In genomic region chr10:86359699-86360098, GRCm38 (mm10) we compare ENCODE assay signal across 9 mouse cellular contexts. TPM values are rescaled to one million over a fixed set of nuclear protein-coding genes. Genes with fewer than 3 reads are reported as not detected.
DNase-seq lines count a peak whose midpoint lies in the region; ATAC-seq lines count a peak whose summit lies in the region.
"Had no signal": no experiment of that assay in that cellular context is flagged by ENCODE, and none has a peak within 500 bp of the region (broad histone marks: within the 10 kb centered on the region; RNA-seq: fewer than 3 reads in every experiment).

No protein-coding gene starts in this region.

- DNase-seq in forebrain, embryonic 11.5 days (ENCODE audit: low spot score) = no peak
- DNase-seq in layer of hippocampus, adult 8-10 months (ENCODE audit: low spot score in 2 of 2) = peak; percentile 41 to 42
- DNase-seq in layer of hippocampus, postnatal 25 days (ENCODE audit: extremely low spot score in 1 of 2, low spot score in 1 of 2) = no peak
- peak; percentile 92 for DNase-seq in brain, adult 2 months (ENCODE audit: low read depth, low spot score)
- DNase-seq in embryonic facial prominence, embryonic 14.5 days (ENCODE audit: low spot score) = peak; percentile 79
- DNase-seq in thymus, postnatal 14 days = no peak
- no peak for DNase-seq in urinary bladder, postnatal 4 days (ENCODE audit: low spot score in 2 of 2)

- H3K9me3 ChIP-seq in forebrain, embryonic 16.5 days (ENCODE audit: control insufficient read depth, low read length) = no peaks in the 10 kb centered on the region
- no peaks in the 10 kb centered on the region for H3K9me3 ChIP-seq in forebrain, embryonic 11.5 days (ENCODE audit: control insufficient read depth, low read length)
- no peaks in the 10 kb centered on the region for H3K9me3 ChIP-seq in embryonic facial prominence, embryonic 14.5 days (ENCODE audit: control insufficient read depth, low read length)
- H3K9me3 ChIP-seq: heart, embryonic 13.5 days had no signal

- WGBS in forebrain, embryonic 16.5 days = 41% methylated on average over 4 of the region's 4 CpGs
- WGBS in forebrain, embryonic 11.5 days = 66% methylated on average over 4 of the region's 4 CpGs
- WGBS in embryonic facial prominence, embryonic 14.5 days = 21% methylated on average over 4 of the region's 4 CpGs

- 0 out of 2 replicates have a peak overlapping the region, but pooled peaks have one; percentile 12 for H3K27ac ChIP-seq in forebrain, embryonic 16.5 days (ENCODE audit: low read length)
- no peak overlapping the region for H3K27ac ChIP-seq in forebrain, embryonic 11.5 days (ENCODE audit: low read depth, low read length)
- no peak overlapping the region for H3K27ac ChIP-seq in embryonic facial prominence, embryonic 14.5 days (replicated peaks; ENCODE audit: low read depth, low read length)
- H3K27ac ChIP-seq: heart, embryonic 13.5 days had no signal

- no peaks in the 10 kb centered on the region for H3K27me3 ChIP-seq in forebrain, embryonic 16.5 days (replicated peaks; ENCODE audit: control insufficient read depth, insufficient read depth, low read length)
- no peaks in the 10 kb centered on the region for H3K27me3 ChIP-seq in forebrain, embryonic 11.5 days (ENCODE audit: control insufficient read depth, insufficient read depth, low read length)
- no peaks in the 10 kb centered on the region for H3K27me3 ChIP-seq in embryonic facial prominence, embryonic 14.5 days (replicated peaks; ENCODE audit: control insufficient read depth, insufficient read depth, low read length)
- H3K27me3 ChIP-seq: heart, embryonic 13.5 days had no signal

- H3K4me3 ChIP-seq in forebrain, embryonic 16.5 days (replicated peaks; ENCODE audit: low read length) = no peak overlapping the region
- no peak overlapping the region for H3K4me3 ChIP-seq in forebrain, embryonic 11.5 days (ENCODE audit: low read depth, low read length)
- no peak overlapping the region for H3K4me3 ChIP-seq in embryonic facial prominence, embryonic 14.5 days (ENCODE audit: low read depth, low read length)
- H3K4me3 ChIP-seq: heart, embryonic 13.5 days had no signal

- H3K9ac ChIP-seq in forebrain, embryonic 16.5 days (replicated peaks; ENCODE audit: low read depth, low read length) = no peak overlapping the region
- no peak overlapping the region for H3K9ac ChIP-seq in forebrain, embryonic 11.5 days (ENCODE audit: low read length)
- no peak overlapping the region for H3K9ac ChIP-seq in embryonic facial prominence, embryonic 14.5 days (ENCODE audit: low read depth, low read length)
- H3K9ac ChIP-seq: heart, embryonic 13.5 days had no signal

- ATAC-seq in forebrain, embryonic 16.5 days = peak; percentile 74
- no peak for ATAC-seq in forebrain, embryonic 11.5 days (replicated peaks; ENCODE audit: low FRiP score)
- peak; percentile 55; the same call in 1 of the 2 replicates for ATAC-seq in embryonic facial prominence, embryonic 14.5 days (ENCODE audit: low read depth)

- H3K4me1 ChIP-seq in forebrain, embryonic 16.5 days (replicated peaks; ENCODE audit: control insufficient read depth, insufficient read depth, low read length) = peaks cover 2% of the 10 kb centered on the region; the same call in 1 of the 2 replicates
- H3K4me1 ChIP-seq in forebrain, embryonic 11.5 days (replicated peaks; ENCODE audit: control insufficient read depth, insufficient read depth, low read length) = no peaks in the 10 kb centered on the region
- H3K4me1 ChIP-seq in embryonic facial prominence, embryonic 14.5 days (ENCODE audit: control insufficient read depth, insufficient read depth, low read length) = peaks cover 18% of the 10 kb centered on the region

- no peaks in the 10 kb centered on the region for H3K36me3 ChIP-seq in forebrain, embryonic 16.5 days (ENCODE audit: control insufficient read depth, insufficient read depth)
- no peaks in the 10 kb centered on the region for H3K36me3 ChIP-seq in forebrain, embryonic 11.5 days (ENCODE audit: control insufficient read depth, insufficient read depth, low read length)
- no peaks in the 10 kb centered on the region for H3K36me3 ChIP-seq in embryonic facial prominence, embryonic 14.5 days (ENCODE audit: control insufficient read depth, insufficient read depth, low read length)
- H3K36me3 ChIP-seq: heart, embryonic 13.5 days had no signal

- H3K4me2 ChIP-seq in forebrain, embryonic 16.5 days (ENCODE audit: low read length) = no peak overlapping the region
- H3K4me2 ChIP-seq in forebrain, embryonic 11.5 days (ENCODE audit: low read depth, low read length, severe bottlenecking) = no peak overlapping the region
- no peak overlapping the region for H3K4me2 ChIP-seq in embryonic facial prominence, embryonic 14.5 days (ENCODE audit: low read depth, low read length)
- H3K4me2 ChIP-seq: heart, embryonic 13.5 days had no signal

RNA-seq across cellular contexts. Expression of gene Timp3, which starts 59.5 kb away (rescaled TPM):
- polyA plus RNA-seq in forebrain, embryonic 16.5 days (2015; fragmentation: Nextera tagmentation; extraction: Ambion mirVana) = 21.4 and 23.5 TPM in 2 replicates
- polyA plus RNA-seq in forebrain, embryonic 11.5 days (2014; fragmentation: Nextera tagmentation; extraction: Ambion mirVana) = 20.4 and 21.1 TPM in 2 replicates
- total RNA-seq in layer of hippocampus, adult 8-10 months (2022) = 10 to 100 TPM; 65.5 to 73.4 (median 69.4) TPM
- 10 to 100 TPM; 50.1 to 55.1 TPM for total RNA-seq in layer of hippocampus, postnatal 25 days (2021)
- polyA plus RNA-seq in embryonic facial prominence, embryonic 14.5 days (2014; fragmentation: Nextera tagmentation; extraction: Ambion mirVana) = 77.5 and 86.6 TPM in 2 replicates

Comparison
In these comparisons a context has a peak if more than half of its experiments do, and no peak if none do; other contexts are left out.
1. DNase-seq: peak in layer of hippocampus, adult 8-10 months (2 of 2), brain, adult 2 months (single experiment) and embryonic facial prominence, embryonic 14.5 days (single experiment); none in forebrain, embryonic 11.5 days (single experiment), layer of hippocampus, postnatal 25 days (0 of 2), thymus, postnatal 14 days (single experiment) and urinary bladder, postnatal 4 days (0 of 2).